Mouse (Mus musculus): ENCODE measurements around the gene Polrmt.

Polrmt gene

DNA sequence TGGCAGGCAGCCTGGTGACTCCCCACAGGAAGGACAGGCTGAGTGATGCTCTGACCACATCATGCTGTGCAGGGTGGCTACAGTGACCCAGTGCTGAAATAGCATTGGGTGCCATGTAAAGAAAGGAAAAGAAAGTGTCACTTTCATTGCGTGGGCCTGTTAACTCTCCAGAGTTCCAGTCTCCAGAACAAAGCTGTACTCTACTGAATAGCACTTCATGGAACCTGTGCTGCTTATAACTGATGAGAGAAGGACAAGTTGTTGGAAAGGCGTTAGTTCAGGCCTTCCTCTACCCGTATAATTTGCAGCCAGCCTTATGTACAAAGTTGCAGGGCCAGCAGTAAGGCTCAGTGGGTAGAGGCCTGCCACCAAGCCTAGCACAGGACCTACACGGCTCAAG, 57.7 kb downstream of the Polrmt start, which contains the start of gene Gzmm:
Gene Gzmm (plus strand): TSS at position 301 of the 400 bp plus-strand sequence.
- DNase-seq (ENCODE audit: low spot score), result no peak

DNA sequence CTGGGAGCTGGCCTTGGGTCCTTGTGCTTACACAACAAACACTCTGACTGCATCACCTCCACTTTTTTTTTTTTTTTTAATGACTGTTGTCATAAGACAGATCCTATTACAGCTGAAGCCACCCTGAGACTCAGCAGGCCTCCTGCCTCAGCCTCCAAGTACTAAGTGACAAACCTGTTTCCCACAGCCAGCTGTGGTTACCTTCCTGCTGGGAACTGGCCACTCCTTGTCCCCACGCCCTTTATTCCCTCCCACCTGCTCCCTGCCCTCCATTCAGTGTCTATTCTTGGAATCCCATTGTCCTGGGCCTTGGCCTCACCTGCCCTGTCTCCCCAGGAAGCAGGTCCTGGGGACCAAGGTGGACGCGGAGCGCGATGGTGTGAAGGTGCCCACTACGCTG, 58.9 kb downstream of the Polrmt start:
- DNase-seq (ENCODE audit: low spot score), result no peak

- DNase-seq (ENCODE audit: low spot score), result no peak
Measured at GRCm38 (mm10) chr10:79686691-79687090, 59.7 kb downstream of the Polrmt start.

- DNase-seq (ENCODE audit: low spot score), result no peak
Measured at GRCm38 (mm10) chr10:79686219-79686618, 60.2 kb downstream of the Polrmt start.
